ENCODE assay signal across 13 mouse cellular contexts in the genomic region with DNA sequence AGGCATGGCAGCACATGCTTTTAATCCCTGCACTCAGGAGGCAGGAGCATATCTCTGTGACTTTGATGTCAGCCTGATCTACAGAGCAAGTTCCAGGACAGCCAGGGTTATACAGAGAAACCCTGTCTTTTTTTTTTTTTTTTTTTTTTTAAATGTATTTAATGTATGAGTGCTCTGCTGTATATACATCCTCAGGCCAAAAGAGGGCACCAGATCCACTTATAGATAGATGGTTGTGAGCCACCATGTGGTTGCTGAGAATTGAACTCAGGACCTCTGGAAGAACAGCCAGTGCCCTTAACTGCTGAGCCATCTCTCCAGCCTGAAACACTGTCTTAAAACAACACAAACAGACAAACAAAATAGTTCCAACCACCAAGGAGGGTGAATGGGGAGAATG. TPM values are rescaled to one million over a fixed set of nuclear protein-coding genes. Genes with fewer than 3 reads are reported as not detected.
A peak's percentile ranks its signal among the peaks of the same experiment; 100 is the strongest.
DNase-seq lines count a peak whose midpoint lies in the region; TF ChIP-seq lines count a peak whose summit lies in the region.
"Had no signal": no experiment of that assay in that cellular context is flagged by ENCODE, and none has a peak within 500 bp of the region (broad histone marks: within the 10 kb centered on the region; RNA-seq: fewer than 3 reads in every experiment).

No protein-coding gene starts in this region.

- no peak overlapping the region for H3K4me3 ChIP-seq in gastrocnemius, adult 2 months
- no peak overlapping the region for H3K4me3 ChIP-seq in cortical plate, adult 2 months (ENCODE audit: insufficient read depth, low read length)

- no peak for DNase-seq in gastrocnemius, adult 2 months
- no peak for DNase-seq in gastrocnemius, postnatal 36 days
- DNase-seq in thymus, postnatal 0 days (ENCODE audit: low spot score): peak; percentile 61
- DNase-seq in thymus, postnatal 10 days (ENCODE audit: low spot score in 2 of 2): no peak
- peak; percentile 28 for DNase-seq in thymus, postnatal 4 days
- no peak for DNase-seq in yolk sac, embryonic 10.5 days (ENCODE audit: low spot score)
- DNase-seq in right cerebral cortex, postnatal 36 days (ENCODE audit: low spot score in 2 of 2): no peak
- DNase-seq: cerebellum, adult 9-10 months; heart, postnatal 14 days; lung, adult 2 months; spleen, adult 18-20 months had no signal

- intact Hi-C loops in gastrocnemius, adult 2 months (cut with DNase I): no loop called here
- intact Hi-C loops in gastrocnemius, postnatal 36 days (cut with DNase I): no loop called here

- 0 out of 2 replicates have a peak, but pooled peaks have one; percentile 5 for TF ChIP-seq CTCF in gastrocnemius, adult 2 months (IDR thresholded peaks at IDR 0.05)
- TF ChIP-seq CTCF in cortical plate, adult 2 months (IDR thresholded peaks at IDR 0.05; ENCODE audit: extremely low read depth, insufficient read depth, low read length): 0 out of 2 replicates have a peak, but pooled peaks have one; percentile 8

- 0 out of 2 replicates have a peak, but pooled peaks cover 2% of the 10 kb centered on the region for H3K4me1 ChIP-seq in cortical plate, adult 2 months (ENCODE audit: control insufficient read depth, insufficient read depth, low read length)

- no peak overlapping the region for H3K27ac ChIP-seq in gastrocnemius, adult 2 months
- H3K27ac ChIP-seq in cortical plate, adult 2 months (ENCODE audit: insufficient read depth, low read length): no peak overlapping the region

- TF ChIP-seq POLR2A in cortical plate, adult 2 months (IDR thresholded peaks at IDR 0.05; ENCODE audit: extremely low read depth, insufficient read depth, low read length): no peak

RNA-seq across cellular contexts. Expression of a gene that starts 15.5 kb away (rescaled TPM):
- under 1 TPM; 0.13 to 0.20 TPM for total RNA-seq in gastrocnemius, adult 2 months (2021)
- total RNA-seq in gastrocnemius, postnatal 36 days (2021): not detected
- 0.06 TPM in 1 of 2 replicates, not detected in the other for polyA plus RNA-seq in thymus, postnatal 0 days (2015; fragmentation: Nextera tagmentation; extraction: Ambion mirVana)
- polyA plus RNA-seq in cortical plate, adult 2 months (2012; rRNA removed): 124 and 139 TPM in 2 replicates
- polyA plus RNA-seq: G1E had no signal

RNA-seq across cellular contexts. Expression of a gene that starts 33.7 kb away (rescaled TPM):
- 100 to 1,000 TPM; 127 to 137 TPM for total RNA-seq in gastrocnemius, adult 2 months (2021)
- 100 to 1,000 TPM; 113 to 124 TPM for total RNA-seq in gastrocnemius, postnatal 36 days (2021)
- 158 and 165 TPM in 2 replicates for polyA plus RNA-seq in thymus, postnatal 0 days (2015; fragmentation: Nextera tagmentation; extraction: Ambion mirVana)
- polyA plus RNA-seq in cortical plate, adult 2 months (2012; rRNA removed): 596 and 605 TPM in 2 replicates

RNA-seq across cellular contexts. Expression of a gene that starts 47.1 kb away (rescaled TPM):
- total RNA-seq in gastrocnemius, adult 2 months (2021): 10 to 100 TPM; 65.3 to 74.2 TPM
- 10 to 100 TPM; 59.6 to 67.3 TPM for total RNA-seq in gastrocnemius, postnatal 36 days (2021)
- polyA plus RNA-seq in thymus, postnatal 0 days (2015; fragmentation: Nextera tagmentation; extraction: Ambion mirVana): 23.2 and 25.8 TPM in 2 replicates
- 22.6 and 22.7 TPM in 2 replicates for polyA plus RNA-seq in cortical plate, adult 2 months (2012; rRNA removed)

Comparison
In these comparisons a context has a peak if more than half of its experiments do, and no peak if none do; other contexts are left out.
1. DNase-seq: peak in thymus, postnatal 0 days (single experiment) and thymus, postnatal 4 days (single experiment); none in gastrocnemius, adult 2 months (single experiment), gastrocnemius, postnatal 36 days (0 of 2), thymus, postnatal 10 days (0 of 2), yolk sac, embryonic 10.5 days (single experiment) and right cerebral cortex, postnatal 36 days (0 of 2).